Mouse (Mus musculus) gastrocnemius, postnatal 10 days (tissue): ENCODE data around the gene Gfod1. TPM values are rescaled to one million over a fixed set of nuclear protein-coding genes. Genes with fewer than 3 reads are reported as not detected.

Experiments
- DNase-seq: peaks from one replicate; pipeline ENCODE4 v3.0.0; 2021; ENCODE audit warnings: mixed read lengths
- total RNA-seq, 2 experiments: library from RNA; stranded (reverse); gene quantifications; 2 replicates each; pipeline ENCODE4 v1.2.3; 2021

The Gfod1 gene
- total RNA-seq, 2 experiments from 2014 or later: 6.2 to 6.8 TPM

- no peak for DNase-seq
Measured at GRCm38 (mm10) chr13:43299171-43299570, 4.8 kb downstream of the Gfod1 start.

DNA sequence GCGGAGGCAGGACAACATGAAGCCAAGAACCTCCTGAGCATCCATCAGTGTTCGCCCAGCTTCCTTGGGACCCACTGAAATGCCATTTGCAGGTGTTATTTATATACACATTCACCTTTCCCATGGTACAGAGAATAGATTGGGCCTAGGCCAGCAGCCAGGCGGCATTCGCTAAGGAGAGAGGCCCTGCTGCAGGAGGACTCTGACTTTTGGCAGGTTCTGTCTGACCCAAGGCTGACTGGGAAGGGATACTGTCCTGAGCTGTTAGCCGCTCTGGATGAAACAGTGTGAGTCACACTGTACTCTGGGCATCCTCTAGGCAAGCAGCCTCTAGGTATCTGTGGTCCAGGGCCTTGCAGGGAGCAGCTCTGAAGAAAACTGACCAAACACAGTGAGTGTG is 6.4 kb downstream of the Gfod1 start:
- no peak for DNase-seq

GRCm38 (mm10) chr13:43296140-43296805 is 7.7 kb downstream of the Gfod1 start:
- DNase-seq: no peak

GRCm38 (mm10) chr13:43295684-43296083 is 8.3 kb downstream of the Gfod1 start:
- DNase-seq: no peak

GRCm38 (mm10) chr13:43294957-43295590 is 8.9 kb downstream of the Gfod1 start:
- no peak for DNase-seq

- DNase-seq: no peak
Measured at GRCm38 (mm10) chr13:43292892-43293291, 11.1 kb downstream of the Gfod1 start.

GRCm38 (mm10) chr13:43289076-43289475 is 14.9 kb downstream of the Gfod1 start:
- no peak for DNase-seq

GRCm38 (mm10) chr13:43288444-43288843 is 15.5 kb downstream of the Gfod1 start:
- no peak for DNase-seq

- DNase-seq: no peak
Measured at GRCm38 (mm10) chr13:43288026-43288425, 15.9 kb downstream of the Gfod1 start.

DNA sequence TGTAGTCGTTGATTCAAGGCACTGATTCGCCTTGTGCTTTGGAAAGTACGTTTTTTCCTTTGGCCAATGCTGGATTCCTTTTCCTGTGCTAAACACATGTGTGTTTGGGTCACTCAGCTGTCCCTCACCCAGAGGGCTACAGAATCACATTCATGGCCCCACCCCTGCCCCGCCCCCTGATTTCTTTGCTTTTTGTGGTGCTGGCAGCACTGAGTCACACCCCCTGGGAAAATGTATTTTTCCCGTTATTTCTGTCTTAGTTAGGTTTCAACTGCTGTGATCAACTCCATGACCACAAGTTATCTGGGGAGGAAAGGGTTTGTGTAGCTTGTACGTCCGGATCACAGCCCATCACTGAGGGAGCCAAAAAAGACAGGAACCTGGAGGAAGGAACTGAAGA is 17.1 kb downstream of the Gfod1 start:
- no peak for DNase-seq

DNA sequence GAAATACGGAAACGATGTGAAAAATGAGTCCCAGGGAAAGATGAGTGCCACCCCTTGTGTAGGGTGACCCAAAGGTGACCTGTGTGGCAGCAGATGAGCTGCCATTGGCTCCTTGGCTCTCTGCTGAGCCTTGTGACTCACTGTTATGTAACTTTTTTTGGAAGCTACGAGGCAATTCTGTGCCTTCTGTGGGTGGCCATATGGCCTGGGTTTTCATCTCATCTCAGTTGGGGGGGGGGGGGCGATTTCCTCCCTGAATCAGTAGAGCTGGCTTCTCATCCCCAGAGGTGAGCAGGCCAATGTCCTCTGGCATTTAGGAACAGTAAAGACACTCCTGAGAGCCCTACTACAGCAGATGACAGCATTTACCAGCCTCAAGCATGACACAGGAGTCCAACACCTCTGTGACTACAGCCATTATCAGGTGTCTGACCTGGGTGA is 19.2 kb downstream of the Gfod1 start:
- no peak for DNase-seq

DNA sequence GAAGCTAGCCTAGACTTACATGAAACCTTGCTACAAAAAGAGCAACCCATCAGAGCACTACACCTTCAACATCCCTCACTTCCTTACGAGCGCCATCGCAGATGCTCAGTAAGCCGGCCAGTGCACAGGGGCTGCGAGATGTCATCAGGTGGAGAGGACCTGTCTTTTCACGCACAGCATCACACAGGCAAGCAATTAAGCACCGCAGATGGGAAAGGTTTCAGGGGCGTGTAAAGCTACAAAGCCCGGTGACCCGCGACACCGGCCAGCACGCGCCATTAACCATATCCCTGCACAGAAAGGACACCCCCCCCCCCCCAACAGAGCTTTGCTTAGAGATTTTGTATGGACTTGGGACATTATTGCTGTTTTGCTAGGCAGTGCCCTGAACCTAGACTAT is 30.1 kb downstream of the Gfod1 start:
- DNase-seq: no peak

- DNase-seq: no peak
Measured at GRCm38 (mm10) chr13:43272303-43273135, 31.5 kb downstream of the Gfod1 start.

GRCm38 (mm10) chr13:43271481-43271880 is 32.5 kb downstream of the Gfod1 start:
- no peak for DNase-seq

- DNase-seq: no peak
Measured at GRCm38 (mm10) chr13:43270220-43270597, 33.8 kb downstream of the Gfod1 start.

- DNase-seq: no peak
Measured at GRCm38 (mm10) chr13:43269460-43270219, 34.3 kb downstream of the Gfod1 start.

DNA sequence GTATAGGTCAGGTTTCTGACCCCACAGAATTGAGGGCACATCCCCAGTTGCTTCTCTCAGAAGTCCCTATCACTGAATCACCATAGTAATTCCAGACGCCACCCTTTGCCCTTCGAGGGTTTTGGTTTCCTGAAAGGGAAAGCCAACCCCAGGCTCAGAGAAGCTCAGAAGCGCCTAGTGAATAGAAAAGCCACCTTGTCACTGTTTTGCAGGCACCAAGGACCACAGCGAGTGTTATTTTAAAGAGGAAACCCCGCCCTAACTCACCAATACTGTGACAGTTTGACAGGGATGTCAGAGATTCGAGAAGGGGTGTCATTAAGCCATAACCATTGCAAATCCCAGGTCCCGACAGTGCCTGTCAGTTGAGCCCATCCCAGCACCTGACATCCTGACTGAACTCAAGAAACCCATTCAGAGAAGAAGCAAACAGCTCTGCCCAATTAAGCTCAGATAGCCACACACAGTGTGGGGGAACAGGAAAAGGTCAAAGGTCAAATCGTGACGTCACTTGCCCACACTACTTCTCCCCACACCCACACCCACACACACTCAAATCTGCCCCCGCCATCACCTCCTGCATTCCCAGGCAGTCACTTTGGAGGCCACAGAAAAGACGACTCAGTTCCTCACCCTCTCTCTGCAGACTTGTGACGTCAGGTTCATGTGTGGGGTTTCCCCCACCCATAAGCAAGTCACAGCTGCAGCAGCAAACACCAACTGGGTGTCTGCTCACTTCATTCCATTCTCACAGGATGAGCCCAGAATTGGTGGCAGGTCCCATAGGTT is 35.2 kb downstream of the Gfod1 start:
- no peak for DNase-seq

- DNase-seq: no peak
Measured at GRCm38 (mm10) chr13:43267902-43268301, 36.1 kb downstream of the Gfod1 start.

- DNase-seq: no peak
Measured at GRCm38 (mm10) chr13:43267216-43267615, 36.8 kb downstream of the Gfod1 start.

GRCm38 (mm10) chr13:43266333-43266732 is 37.6 kb downstream of the Gfod1 start:
- DNase-seq: no peak

GRCm38 (mm10) chr13:43265116-43265515 is 38.9 kb downstream of the Gfod1 start:
- DNase-seq: no peak

- no peak for DNase-seq
Measured at GRCm38 (mm10) chr13:43263646-43264045, 40.3 kb downstream of the Gfod1 start.
